Mouse (Mus musculus) myocyte (in vitro differentiated cells): ENCODE measurements around the gene R3hcc1l.

Experiments used
- CEBPB ChIP-seq: IDR thresholded peaks from 2 replicates; pipeline ENCODE4 v1.6.1; 2011; ENCODE audit warnings: mild to moderate bottlenecking, moderate library complexity; ENCODE audit not compliant: poor library complexity, insufficient read depth, severe bottlenecking
- E2F4 ChIP-seq: IDR thresholded peaks from one replicate; pipeline ENCODE4 v1.6.1; 2011; ENCODE audit warnings: mild to moderate bottlenecking, control low read depth, moderate library complexity; ENCODE audit not compliant: insufficient read depth
- MAX ChIP-seq: IDR thresholded peaks from one replicate; pipeline ENCODE4 v1.6.1; 2011; ENCODE audit warnings: low read depth, mild to moderate bottlenecking, control low read depth
- MYOD1 ChIP-seq, 3 experiments: IDR thresholded peaks; one replicate each; pipeline ENCODE4 v1.6.1; 2011; ENCODE audit warnings: control low read depth in 2 of 3, low read depth in 2 of 3, mild to moderate bottlenecking in 2 of 3, moderate library complexity in 1 of 3; ENCODE audit not compliant: insufficient read length in 2 of 3, control insufficient read depth in 1 of 3
- MYOG ChIP-seq, 3 experiments: IDR thresholded peaks; one replicate each; pipeline ENCODE4 v1.6.1; 2011; ENCODE audit warnings: control low read depth in 2 of 3, low read depth in 2 of 3, mild to moderate bottlenecking in 2 of 3; ENCODE audit not compliant: insufficient read length in 2 of 3, control insufficient read depth in 1 of 3, insufficient read depth in 1 of 3
- POLR2A ChIP-seq: IDR thresholded peaks from one replicate; pipeline ENCODE4 v1.6.1; 2011; ENCODE audit warnings: low read depth, mild to moderate bottlenecking, control low read depth, moderate library complexity; ENCODE audit not compliant: insufficient read length
- POLR2AphosphoS2 ChIP-seq: IDR thresholded peaks from one replicate; pipeline ENCODE4 v1.6.1; 2011; ENCODE audit warnings: low read depth, control low read depth; ENCODE audit not compliant: insufficient read length
- REST ChIP-seq: IDR thresholded peaks from one replicate; pipeline ENCODE4 v1.6.1; 2011; ENCODE audit warnings: mild to moderate bottlenecking, control low read depth, moderate library complexity; ENCODE audit not compliant: insufficient read depth, insufficient read length
- TCF12 ChIP-seq: IDR thresholded peaks from one replicate; pipeline ENCODE4 v1.6.1; 2011; ENCODE audit warnings: mild to moderate bottlenecking, control low read depth; ENCODE audit not compliant: poor library complexity, insufficient read depth, severe bottlenecking
- TCF3 ChIP-seq: IDR thresholded peaks from one replicate; pipeline ENCODE4 v1.6.1; 2011; ENCODE audit warnings: low read depth, control low read depth; ENCODE audit not compliant: insufficient read length
- USF1 ChIP-seq: IDR thresholded peaks from one replicate; pipeline ENCODE4 v1.6.1; 2011; ENCODE audit warnings: low read depth, mild to moderate bottlenecking, control low read depth, moderate library complexity

GRCm38 (mm10) chr19:42583677-42584076 lies 65.1 kb downstream of the R3hcc1l start:
- TF ChIP-seq POLR2A (no peak), CEBPB (no peak), MAX (no peak), USF1 (no peak), REST (no peak), E2F4 (no peak), MYOG (IDR thresholded peaks at IDR 0.05; ENCODE audit: control insufficient read depth in 1 of 3, insufficient read depth in 1 of 3, insufficient read length in 2 of 3, low read depth in 2 of 3) (no peak), MYOD1 (IDR thresholded peaks at IDR 0.05; ENCODE audit: control insufficient read depth in 1 of 3, insufficient read length in 2 of 3, low read depth in 2 of 3) (no peak), POLR2AphosphoS2 (no peak), TCF12 (no peak), TCF3 (no peak)
